Mouse (Mus musculus) myocyte (in vitro differentiated cells): Measurements from ENCODE around the gene Neurod1.

Experiments used
- CEBPB ChIP-seq: IDR thresholded peaks from 2 replicates; pipeline ENCODE4 v1.6.1; 2011; ENCODE audit warnings: mild to moderate bottlenecking, moderate library complexity; ENCODE audit not compliant: poor library complexity, insufficient read depth, severe bottlenecking
- E2F4 ChIP-seq: IDR thresholded peaks from one replicate; pipeline ENCODE4 v1.6.1; 2011; ENCODE audit warnings: mild to moderate bottlenecking, control low read depth, moderate library complexity; ENCODE audit not compliant: insufficient read depth
- MAX ChIP-seq: IDR thresholded peaks from one replicate; pipeline ENCODE4 v1.6.1; 2011; ENCODE audit warnings: low read depth, mild to moderate bottlenecking, control low read depth
- MYOD1 ChIP-seq, 3 experiments: IDR thresholded peaks; one replicate each; pipeline ENCODE4 v1.6.1; 2011; ENCODE audit warnings: control low read depth in 2 of 3, low read depth in 2 of 3, mild to moderate bottlenecking in 2 of 3, moderate library complexity in 1 of 3; ENCODE audit not compliant: insufficient read length in 2 of 3, control insufficient read depth in 1 of 3
- MYOG ChIP-seq, 3 experiments: IDR thresholded peaks; one replicate each; pipeline ENCODE4 v1.6.1; 2011; ENCODE audit warnings: control low read depth in 2 of 3, low read depth in 2 of 3, mild to moderate bottlenecking in 2 of 3; ENCODE audit not compliant: insufficient read length in 2 of 3, control insufficient read depth in 1 of 3, insufficient read depth in 1 of 3
- POLR2A ChIP-seq: IDR thresholded peaks from one replicate; pipeline ENCODE4 v1.6.1; 2011; ENCODE audit warnings: low read depth, mild to moderate bottlenecking, control low read depth, moderate library complexity; ENCODE audit not compliant: insufficient read length
- POLR2AphosphoS2 ChIP-seq: IDR thresholded peaks from one replicate; pipeline ENCODE4 v1.6.1; 2011; ENCODE audit warnings: low read depth, control low read depth; ENCODE audit not compliant: insufficient read length
- SRF ChIP-seq: IDR thresholded peaks from one replicate; pipeline ENCODE4 v1.6.1; 2011; ENCODE audit warnings: low read depth; ENCODE audit not compliant: control insufficient read depth, insufficient read length
- TCF12 ChIP-seq: IDR thresholded peaks from one replicate; pipeline ENCODE4 v1.6.1; 2011; ENCODE audit warnings: mild to moderate bottlenecking, control low read depth; ENCODE audit not compliant: poor library complexity, insufficient read depth, severe bottlenecking
- TCF3 ChIP-seq: IDR thresholded peaks from one replicate; pipeline ENCODE4 v1.6.1; 2011; ENCODE audit warnings: low read depth, control low read depth; ENCODE audit not compliant: insufficient read length
- USF1 ChIP-seq: IDR thresholded peaks from one replicate; pipeline ENCODE4 v1.6.1; 2011; ENCODE audit warnings: low read depth, mild to moderate bottlenecking, control low read depth, moderate library complexity

DNA sequence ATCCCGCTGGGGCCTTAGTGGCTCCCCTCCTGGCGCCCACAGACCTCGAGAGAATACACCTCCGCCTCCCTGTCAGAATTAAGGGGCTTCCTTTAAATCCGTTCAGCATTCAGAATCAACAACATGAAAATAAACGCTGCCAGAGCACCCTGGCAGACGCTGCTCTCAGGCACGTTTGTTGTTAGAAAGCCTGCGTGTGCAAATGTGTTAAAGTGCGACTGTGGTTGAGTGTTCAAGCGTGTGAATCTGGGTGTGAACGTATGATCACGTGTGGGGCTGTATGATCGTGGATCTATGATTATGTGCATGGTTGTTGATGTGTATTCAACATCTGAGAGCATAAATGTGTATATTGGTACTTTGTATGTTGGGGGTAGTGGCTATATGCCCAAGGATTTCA, 3.6 kb upstream of the Neurod1 start:
- TF ChIP-seq TCF3 (no peak), MYOG (IDR thresholded peaks at IDR 0.05; ENCODE audit: control insufficient read depth in 1 of 3, insufficient read depth in 1 of 3, insufficient read length in 2 of 3, low read depth in 2 of 3) (no peak), TCF12 (no peak), E2F4 (no peak), POLR2A (no peak), CEBPB (no peak), SRF (no peak), POLR2AphosphoS2 (no peak), MYOD1 (IDR thresholded peaks at IDR 0.05; ENCODE audit: control insufficient read depth in 1 of 3, insufficient read length in 2 of 3, low read depth in 2 of 3) (no peak), MAX (no peak), USF1 (no peak)
